Mouse (Mus musculus): Measurements from ENCODE around the gene Cdk2ap1.
A peak's percentile ranks its signal among the peaks of the same experiment; 100 is the strongest.
"Not testable (repeated sequence)": the region's sequence is repeated elsewhere in the genome, so short reads cannot be mapped to it uniquely, and the experiment has no call there.

Gene Cdk2ap1

DNA sequence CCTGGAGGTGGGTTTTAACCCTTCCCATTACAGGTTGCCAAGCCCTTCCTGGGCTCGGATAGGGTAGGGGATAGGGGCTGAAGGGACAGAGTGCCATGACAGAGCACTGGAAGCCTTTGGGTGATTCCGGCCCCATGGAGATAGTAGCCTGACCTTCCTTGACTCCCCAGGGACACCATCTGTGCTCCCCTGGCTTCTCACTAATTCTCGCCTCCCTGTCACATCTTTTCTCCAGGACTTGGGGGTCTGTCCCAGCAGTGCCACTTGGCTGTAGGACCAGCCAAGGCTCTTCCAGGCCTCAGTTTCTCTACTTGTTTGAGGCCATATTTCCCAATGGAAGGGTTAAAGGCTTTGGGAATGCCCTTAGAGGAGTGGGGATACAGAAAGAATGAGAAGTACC, 11.3 kb downstream of the Cdk2ap1 start:
- DNase-seq (ENCODE audit: low spot score in 2 of 2): no peak

DNA sequence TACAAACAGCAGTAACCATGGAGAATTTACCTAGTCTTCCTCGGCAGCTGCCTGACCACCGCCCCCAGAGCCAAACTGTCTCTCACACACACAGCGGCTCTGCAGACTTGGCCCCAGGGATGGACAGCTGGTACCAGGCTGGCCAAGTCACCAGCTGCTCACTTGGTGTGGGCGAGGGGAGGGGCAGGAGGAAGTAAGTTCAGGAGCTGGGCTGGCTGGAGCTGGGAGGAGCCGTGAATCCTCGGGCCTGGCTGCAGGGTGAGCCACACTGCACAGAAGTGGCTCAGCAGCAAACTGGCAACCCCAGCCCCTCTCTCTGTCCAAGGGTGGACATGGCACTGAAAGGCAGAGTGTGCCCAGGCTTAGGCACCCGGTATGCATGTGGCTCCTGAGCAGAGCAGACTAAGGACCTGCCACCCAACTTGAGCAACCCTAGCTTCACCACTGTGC, 11.7 kb downstream of the Cdk2ap1 start:
- DNase-seq (ENCODE audit: low spot score in 2 of 2): peak; percentile 90 to 94

DNA sequence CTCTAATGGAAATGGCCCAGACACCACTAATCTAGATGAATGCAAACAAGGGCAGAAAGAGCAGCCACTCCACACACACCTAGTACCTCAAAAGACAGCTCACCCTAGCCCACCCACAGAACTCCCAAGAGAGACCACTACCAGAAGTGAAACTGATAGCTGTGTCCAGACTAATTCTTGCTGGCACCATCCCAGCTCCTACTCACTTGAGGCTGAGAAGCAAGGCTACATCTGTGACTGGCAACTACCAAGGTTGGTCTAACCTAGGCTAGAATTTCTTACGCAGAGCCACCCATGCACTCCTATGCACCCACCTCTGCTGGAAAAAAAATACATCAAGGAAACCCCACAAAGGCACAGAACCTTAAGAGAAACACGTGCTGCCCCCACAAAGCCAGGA, 12.5 kb downstream of the Cdk2ap1 start:
- no peak for DNase-seq (ENCODE audit: low spot score in 2 of 2)

DNA sequence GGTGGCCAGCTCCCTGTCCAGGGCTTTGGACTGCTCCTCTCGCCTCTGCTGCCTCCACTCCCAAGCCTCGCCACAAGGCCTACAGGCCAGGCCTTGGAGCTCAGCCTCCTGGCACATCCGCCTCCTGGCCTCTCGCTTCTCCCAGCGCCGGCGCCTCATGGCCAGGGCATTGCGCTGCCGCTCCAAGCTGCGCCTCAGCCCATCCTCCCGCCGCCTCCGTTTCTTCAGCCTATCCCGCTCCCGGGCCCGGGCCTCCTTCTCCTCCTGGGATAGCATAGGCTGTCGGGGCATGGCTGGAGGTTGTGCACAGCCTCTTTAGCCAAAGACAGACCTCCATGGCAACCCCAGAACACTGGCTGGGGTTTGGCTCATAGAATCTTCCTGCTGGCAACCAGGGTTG, 13.7 kb downstream of the Cdk2ap1 start:
- DNase-seq (ENCODE audit: low spot score in 2 of 2): peak; percentile 69 to 74

DNA sequence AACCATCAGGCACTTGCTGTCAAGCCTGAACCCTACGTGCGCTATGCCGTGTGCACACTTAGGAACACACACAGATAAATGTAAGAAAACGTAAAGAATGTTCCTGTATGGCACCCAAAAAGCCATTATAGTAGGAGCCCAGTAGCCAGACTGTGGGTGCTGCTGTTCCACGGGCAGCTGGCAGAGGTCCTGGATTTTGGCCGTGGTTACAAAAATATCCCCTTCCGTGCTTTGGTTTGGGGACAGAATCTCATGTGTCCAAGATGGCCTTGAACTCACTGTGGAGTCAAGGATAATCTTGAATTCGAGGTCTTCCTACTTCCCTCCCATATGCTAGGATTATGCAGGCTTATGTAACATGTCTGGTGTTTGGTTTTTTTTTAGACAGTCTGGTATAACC, 20.0 kb downstream of the Cdk2ap1 start:
- no peak for DNase-seq (ENCODE audit: low spot score in 2 of 2)

DNA sequence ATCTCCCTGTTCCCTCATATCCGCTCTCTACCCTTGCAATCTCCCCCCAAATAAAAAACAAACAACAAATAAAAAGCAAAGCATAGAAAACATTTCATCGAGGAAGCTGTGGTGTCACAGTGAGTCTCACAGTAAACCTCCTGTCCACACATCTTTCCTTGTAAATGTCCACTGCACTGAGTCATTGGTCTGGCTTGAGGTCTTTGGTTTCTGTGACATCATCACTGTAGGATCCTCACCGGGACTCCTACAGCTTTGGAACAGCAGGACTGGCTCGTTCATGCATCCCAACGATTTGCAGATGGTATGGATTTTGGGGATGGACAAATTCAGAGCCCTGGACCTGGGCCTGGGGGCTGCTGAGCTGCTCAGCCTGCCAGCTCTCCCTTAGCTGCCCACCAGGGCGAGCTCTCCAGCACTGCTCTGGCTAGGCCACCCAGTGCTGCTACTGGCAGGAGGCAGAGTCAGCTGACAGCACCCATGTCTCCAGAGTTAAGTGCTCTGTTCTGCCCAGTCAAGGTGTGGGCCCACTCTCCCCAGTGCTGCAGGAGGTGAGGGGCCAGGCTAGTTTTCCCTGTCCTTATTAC, 21.0 kb downstream of the Cdk2ap1 start:
- DNase-seq (ENCODE audit: low spot score in 2 of 2): peak in 1 of 2 experiments; percentile 56

DNA sequence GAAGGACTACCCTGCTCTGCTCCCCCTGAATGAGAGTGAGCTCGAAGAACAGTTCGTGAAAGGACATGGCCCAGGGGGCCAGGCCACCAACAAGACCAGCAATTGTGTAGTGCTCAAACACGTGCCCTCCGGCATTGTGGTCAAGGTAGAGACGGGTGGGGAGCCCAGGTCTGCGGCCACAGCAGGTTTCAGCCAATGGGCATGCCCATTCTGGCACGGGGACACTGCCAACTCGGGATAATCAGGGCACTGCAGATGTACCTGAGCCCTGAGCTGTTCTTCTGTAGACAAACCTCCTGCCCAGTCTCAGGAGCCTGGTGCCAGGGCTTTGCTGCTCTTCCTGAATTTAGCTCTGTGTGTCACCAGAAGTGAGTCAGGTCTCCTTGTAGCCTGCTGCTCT, 24.1 kb downstream of the Cdk2ap1 start:
- DNase-seq (ENCODE audit: low spot score in 2 of 2): no peak

DNA sequence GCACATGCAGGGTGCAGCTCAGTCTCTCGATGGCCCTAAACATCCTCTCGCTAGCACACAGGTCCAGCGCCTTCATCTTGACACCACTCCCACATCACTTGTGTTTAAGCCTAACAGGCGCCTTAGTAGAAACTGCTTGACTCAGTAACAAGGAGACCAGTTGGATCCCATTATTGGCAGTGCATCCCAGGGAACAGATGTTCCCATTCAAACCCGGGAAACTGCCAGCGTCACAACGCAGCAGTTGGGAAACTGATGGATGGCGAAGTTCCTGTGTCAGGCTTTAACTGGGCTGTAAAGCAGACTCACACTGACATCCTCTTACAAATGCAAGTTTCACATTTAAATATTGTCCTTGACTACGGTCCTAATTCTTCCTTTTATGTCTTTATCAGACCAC, 25.0 kb downstream of the Cdk2ap1 start:
- DNase-seq (ENCODE audit: low spot score in 2 of 2): peak; percentile 72 to 82

DNA sequence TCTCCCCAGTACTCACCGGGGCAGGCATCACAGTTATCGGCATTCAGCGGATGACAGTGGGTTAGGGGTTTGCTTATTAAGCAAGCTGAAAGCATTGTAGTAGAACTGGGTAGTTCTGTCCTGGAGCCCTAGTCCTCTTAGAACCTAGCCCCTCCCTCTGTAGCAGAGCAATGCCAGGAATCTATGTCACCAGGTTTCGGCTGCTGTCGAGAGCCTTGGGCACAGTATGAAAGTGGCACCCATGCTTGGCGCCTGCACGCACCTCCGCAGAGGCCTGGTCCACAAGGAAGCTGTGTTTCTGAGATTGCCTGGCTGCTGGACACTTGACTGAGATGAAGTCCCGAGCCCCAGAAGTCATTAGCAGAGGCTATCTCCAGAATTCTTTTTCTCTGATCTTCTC, 25.8 kb downstream of the Cdk2ap1 start:
- no peak for DNase-seq (ENCODE audit: low spot score in 2 of 2)

DNA sequence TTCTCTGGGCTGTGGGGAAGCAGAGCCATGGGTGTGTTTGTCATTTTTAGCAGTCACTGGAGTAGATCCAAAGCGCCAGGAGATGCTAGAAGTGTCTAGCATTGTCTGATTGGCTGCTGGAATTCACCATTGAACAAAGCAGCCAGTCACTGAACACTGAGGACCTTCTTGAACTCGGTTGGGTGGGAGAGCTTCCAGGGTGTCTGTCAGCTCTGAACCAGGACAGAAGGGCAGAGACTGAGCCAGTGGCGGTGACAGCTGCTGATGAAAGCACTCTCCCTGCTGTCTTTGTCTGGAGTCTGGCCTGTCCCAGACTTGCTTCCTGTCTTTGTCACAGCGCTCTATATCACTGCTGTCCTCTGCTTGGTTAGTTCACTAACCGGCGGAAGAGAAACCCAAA, 28.5 kb downstream of the Cdk2ap1 start:
- DNase-seq (ENCODE audit: low spot score in 2 of 2): peak; percentile 77 to 87

DNA sequence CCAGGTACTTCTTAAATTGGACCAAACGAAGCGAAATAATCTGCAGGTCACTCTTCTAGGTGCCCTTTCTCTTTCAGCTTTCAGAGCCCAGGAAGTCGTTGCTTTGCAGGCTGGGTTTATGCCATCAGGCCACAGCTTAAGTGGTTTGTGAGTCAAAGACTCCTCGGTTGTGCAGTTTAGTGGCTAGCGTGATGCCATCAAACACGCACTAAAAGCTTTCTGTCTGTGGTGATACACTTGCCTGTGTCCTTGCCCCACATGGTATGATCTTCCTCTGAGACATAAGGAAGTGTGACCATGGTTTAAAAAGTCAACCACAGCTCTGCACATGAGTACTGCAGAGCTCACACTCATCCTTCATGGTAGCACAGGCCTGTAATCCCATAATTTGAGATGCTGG, 32.8 kb downstream of the Cdk2ap1 start:
- DNase-seq (ENCODE audit: low spot score in 2 of 2): no peak

DNA sequence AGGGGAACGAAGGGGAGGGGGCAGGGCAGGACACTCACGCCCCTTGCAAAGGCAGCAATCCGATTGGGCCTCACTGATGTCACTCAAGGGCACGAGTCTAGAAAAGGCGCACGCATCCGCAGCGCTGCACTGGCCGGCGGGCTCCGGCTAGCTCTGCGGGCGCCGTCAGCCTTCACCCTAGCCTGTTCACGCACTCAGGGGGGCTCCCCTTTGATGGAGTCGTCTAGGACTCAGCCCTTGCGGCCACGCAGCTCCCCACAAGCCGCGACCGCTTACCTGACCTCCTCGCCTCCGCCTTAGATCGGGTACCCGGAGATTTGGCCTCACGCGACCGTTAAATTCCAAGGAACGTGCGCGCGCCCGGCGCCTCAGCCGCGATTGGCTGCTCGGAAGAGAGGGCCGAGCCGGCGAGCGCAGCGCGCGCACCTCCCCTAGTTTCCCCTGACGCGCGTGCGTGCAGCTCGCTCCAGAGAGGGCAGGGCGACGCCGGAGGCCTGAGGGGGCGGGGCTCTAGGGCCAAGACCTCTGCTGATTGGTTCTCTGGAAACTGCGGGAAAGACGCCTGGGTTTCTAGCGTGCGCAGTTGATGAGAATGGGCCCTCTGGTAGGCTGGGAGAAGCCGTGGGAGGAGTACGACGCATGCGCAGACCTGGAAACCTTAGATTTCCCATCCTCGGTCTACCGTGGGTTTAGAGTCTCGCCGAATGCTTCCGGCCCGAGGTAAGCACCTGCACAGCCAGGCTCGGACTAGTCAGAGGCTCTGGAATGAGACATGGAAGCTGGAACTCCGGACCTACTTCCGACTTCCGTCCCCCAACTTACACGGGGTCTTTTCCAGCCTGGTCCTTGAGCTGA, 35.1 kb downstream of the Cdk2ap1 start, which contains the start of the genes Mphosph9 and 2810006K23Rik:
TSS of gene Mphosph9 (minus strand) at position 463 of the 855 bp plus-strand sequence.
TSS of gene 2810006K23Rik (plus strand) at position 580 of the 855 bp plus-strand sequence.
- peak; percentile 100 for DNase-seq (ENCODE audit: low spot score in 2 of 2)

DNA sequence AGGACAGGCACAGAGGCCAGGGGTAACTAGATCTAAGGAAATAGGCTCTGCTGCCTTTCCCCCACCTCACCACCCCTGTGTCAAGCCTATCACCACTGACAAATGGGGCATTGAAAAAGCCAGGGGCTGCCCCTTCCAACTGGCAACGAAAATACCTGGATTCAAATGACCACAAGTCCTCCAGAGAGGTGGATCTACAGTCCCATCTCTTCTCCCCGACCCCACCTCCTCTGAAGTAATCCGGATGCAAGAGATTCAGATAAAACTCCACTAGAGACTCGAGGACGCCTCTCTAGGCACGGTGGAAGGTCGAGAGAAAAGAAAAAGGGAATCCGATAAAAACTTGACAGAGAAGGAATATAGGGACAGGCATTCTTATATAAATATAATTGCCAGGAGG, 36.1 kb downstream of the Cdk2ap1 start:
- no peak for DNase-seq (ENCODE audit: low spot score in 2 of 2)

DNA sequence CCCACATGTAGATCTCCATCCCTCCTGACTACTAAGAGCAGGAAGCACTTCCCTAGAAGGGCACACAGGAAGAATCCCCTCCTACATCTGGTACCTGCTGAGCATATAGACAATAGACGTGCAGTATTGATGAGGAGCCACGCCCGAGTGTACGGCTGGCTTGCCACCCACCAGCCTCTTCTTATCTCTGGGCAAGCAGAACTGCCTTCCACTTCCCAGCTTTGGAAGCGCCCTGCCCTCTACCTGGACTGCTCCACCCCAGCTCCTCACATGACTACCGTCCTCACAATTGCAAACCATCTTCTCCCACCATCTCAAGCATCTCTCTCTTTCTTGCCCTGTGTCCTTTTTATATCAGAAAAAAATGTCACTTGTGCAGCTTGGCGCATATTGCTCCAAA, 45.2 kb downstream of the Cdk2ap1 start:
- DNase-seq (ENCODE audit: low spot score in 2 of 2): no peak

DNA sequence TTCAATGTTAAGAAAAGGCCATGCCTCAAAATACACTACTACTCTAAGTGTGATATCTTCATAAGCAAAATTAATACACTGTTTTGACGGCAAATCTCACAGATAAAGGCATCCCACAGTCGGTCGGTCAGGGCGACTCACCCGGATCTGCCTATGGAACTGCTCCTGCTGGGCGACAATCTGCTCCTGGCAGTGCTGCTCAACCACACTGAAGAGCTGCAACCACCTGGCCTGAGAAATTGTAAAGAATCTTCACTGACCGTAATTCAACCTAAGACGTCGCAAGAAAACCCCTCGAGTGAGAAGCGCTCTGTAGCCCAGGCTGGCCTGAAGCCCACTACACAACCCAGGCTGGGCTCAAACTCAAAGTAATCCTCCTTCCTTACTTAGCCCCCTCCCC, 46.9 kb downstream of the Cdk2ap1 start:
- no peak for DNase-seq (ENCODE audit: low spot score in 2 of 2)

DNA sequence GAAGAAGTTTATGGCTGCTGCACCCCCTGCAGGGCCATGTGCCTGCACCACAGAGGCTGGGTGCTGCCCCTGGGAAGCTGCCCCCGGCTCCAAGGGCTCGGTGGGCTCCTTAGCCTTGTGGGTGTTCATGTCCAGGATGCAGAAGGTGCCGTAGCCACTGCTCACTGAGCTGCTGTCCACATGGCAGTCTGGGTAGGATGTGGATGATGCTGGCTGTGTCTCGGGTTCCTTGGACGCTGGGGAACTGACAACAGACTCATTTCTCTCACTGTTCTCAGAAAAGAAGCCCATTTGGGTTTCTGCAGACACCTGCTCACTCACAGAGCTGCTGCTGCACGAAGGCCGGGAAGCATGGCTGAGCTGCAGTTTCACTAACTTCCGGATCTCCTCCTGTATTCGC, 47.4 kb downstream of the Cdk2ap1 start:
- DNase-seq (ENCODE audit: low spot score in 2 of 2): no peak

DNA sequence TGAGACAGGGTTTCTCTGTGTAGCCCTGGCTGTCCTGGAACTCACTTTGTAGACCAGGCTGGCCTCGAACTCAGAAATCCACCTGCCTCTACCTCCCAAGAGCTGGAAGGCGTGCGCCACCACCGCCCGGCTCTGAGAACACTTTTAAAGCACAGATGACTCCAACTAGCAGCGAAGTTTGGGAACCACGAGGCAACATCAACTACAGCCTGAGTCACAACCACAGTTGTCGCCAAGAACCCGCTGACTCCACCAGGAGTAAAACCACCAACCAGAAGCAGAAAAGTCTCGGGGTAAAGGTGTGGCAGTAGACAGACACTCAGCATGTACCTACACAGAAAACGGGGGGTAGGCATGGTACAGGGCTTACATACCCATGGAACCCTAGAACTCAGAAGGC, 52.8 kb downstream of the Cdk2ap1 start:
- no peak for DNase-seq (ENCODE audit: low spot score in 2 of 2)

DNA sequence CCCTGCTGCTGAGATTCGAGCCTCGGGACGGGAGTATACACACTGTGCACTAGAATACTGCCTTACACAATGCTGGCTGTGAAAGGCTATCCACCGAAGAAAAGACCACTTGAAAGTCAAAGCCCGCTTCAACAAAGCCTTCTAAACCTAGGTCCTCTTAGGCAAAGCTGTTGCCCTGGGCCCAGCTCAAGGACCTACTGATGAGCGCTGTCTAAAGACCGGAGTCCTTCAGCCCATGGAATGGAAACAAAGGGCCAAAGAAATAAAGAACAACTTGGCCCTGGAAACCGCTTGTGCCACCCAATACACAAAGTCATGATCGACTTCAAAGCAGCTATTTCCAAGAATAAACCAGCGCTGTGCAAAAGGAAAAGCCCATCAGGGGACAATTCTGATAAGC, 53.7 kb downstream of the Cdk2ap1 start:
- no peak for DNase-seq (ENCODE audit: low spot score in 2 of 2)

DNA sequence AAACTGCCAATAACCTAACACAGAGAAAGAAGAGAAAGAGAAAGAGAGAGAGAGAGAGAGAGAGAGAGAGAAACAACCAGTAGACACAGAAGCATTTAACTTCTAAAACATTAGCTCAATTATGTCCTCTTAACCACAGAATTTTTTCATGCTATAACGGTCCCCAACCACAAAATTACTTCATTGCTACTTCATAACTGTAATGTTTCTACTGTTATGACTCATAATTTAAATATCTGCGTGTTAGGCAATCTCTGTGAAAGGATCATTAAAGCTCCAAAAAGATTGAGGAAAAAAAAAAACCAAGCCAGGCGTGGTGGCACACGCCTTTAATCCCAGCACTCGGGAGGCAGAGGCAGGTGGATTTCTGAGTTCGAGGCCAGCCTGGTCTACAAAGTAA, 60.0 kb downstream of the Cdk2ap1 start:
- DNase-seq (ENCODE audit: low spot score in 2 of 2): not testable (repeated sequence)

DNA sequence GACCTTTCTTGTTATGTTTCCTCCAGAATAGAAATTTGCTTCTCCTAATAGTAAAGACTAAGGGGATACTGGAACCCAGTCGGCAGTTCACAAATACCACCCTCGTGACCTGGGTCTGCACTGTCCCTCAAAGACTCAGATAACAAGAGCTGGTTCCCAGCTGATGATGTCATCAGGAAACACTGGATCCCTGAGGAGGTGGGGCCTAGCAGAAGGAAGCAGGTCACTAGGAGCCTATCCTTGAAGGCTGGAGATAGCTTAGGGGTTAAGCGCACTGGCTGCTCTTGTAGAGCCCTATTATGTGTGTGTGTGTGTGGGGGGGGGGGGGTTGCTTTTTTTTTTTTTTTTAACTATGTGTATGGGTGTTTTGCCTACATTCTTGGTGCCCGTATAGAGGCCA, 62.8 kb downstream of the Cdk2ap1 start:
- no peak for DNase-seq (ENCODE audit: low spot score in 2 of 2)

DNA sequence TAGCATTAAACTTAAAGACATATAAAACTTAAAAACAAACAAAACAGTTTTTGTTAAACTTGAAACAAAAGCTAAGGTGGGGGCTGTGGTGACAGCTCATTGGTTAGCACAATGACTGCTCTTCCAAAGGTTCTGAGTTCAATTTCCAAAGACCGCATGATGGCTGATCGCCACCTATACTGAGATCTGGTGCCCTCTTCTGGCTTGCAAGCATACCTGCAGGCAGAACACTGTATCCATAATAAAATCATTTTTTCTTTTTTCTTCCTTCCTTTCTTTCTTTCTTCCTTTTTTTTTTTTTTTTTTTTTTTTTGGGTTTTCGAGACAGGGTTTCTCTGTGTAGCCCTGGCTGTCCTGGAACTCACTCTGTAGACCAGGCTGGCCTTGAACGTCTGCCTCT, 63.6 kb downstream of the Cdk2ap1 start:
- not testable (repeated sequence) for DNase-seq (ENCODE audit: low spot score in 2 of 2)

DNA sequence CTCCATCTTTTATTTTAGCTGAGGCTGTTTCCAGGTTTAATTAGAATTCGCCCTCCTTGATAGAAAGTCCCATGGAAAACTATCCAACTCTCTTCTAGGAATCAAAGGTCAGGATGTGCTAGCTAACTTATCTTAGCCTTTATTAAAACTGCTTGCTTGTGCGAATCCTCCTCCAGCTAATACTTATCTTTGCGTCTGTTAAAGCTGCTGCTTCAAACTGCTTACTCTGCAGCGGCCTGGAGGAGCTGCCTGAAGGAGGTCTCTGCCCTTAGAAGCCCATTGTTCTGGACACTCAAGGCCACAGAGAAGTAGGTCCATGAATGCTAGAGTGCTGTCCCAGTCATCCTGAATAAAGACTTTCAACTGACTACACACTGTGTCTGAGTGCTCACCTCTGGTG, 66.4 kb downstream of the Cdk2ap1 start:
- DNase-seq (ENCODE audit: low spot score in 2 of 2): no peak
